Mouse (Mus musculus): ENCODE data around the gene Tmem37.
A peak's percentile ranks its signal among the peaks of the same experiment; 100 is the strongest.

Gene Tmem37

DNA sequence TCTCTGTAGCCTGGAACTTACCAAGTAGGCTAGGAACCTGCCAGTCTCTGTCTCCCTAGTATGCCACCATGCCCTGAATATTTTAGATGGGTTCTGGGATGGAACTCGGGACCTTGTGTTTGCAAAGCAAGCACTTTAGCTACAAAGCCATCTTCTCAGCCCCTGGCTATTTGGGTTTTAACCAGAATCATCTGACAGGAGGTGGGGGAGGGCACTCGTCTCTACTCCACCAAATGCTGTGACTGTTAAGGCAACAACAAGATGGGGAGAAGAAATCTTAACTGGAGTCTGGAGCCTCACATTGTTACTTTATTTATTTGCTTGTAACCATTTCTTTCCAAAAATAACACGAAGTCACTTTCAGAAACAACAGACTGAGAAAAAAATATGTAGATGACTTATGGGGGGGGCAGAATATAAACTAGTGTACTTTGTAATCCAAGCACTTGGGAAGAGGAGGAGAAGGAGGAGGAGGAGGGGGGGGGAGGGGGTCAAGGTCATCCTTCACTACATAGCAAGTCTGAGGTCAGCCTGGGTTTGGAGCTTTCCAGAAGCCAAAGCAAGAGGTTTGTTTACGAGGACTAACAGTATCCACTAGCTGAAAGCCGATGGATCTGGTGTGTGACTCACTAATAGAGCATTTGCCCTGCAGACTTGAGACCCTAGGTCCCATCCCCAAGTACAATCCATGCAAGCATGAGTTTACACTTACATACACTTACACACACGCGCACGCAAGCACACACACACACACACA, 16.0 kb downstream of the Tmem37 start:
- no peak for DNase-seq (ENCODE audit: low read depth, low spot score)

DNA sequence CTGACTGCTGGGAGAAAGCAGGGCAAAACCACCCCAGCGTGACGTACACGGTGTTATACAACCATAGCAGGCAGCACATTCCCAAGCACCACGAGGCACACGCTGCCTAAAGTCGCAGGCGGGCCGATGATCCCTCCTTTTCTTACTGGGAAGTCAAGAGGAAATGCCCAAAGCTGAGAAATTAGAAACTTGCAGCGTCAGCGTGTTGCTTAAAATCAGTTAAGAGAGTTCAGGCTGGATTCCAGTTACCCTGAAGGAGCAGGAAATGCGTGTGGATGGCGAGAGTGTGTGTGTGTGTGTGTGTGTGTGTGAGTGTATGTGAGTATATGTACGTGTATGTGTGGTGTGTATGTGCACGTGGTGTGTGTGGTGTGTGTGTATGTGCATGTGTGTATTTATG, 16.8 kb downstream of the Tmem37 start:
- no peak for DNase-seq (ENCODE audit: low read depth, low spot score)

DNA sequence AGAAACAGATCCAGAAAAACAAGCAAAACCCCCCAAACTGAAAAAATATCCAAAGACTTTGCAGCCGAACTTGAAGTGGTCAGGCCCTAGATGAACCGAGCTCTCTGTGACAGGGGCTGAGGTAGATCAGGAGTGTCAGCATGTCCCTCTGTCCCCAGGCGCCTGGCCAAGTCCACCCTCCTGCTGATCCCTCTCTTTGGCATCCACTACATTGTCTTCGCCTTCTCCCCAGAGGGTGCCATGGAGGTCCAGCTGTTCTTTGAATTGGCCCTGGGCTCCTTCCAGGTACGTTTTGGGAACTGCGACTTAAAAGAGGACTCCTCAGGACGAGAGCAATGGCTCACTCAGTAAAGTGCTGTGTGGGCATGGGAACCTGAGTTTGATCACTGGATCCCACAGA, 17.6 kb downstream of the Tmem37 start:
- no peak for DNase-seq (ENCODE audit: low read depth, low spot score)

DNA sequence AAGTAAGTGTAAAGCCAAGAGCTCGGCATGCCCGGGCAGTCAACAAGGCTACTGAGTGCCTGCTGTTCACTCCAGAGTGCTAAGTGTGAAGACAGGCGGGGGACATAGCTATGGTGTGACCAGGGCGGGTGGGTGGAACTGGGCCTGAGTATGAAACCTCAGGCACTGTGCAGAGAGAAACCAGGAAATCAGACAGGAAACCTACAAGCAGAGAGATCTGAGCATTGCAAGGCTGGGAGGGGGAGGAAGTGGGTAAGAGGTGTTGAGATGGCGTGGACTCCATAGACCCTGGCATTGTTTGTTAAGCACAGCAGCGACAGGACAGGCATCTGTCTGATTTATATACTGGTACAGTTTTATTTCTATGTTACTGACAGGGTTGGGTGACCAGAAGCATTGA, 18.4 kb downstream of the Tmem37 start:
- DNase-seq (ENCODE audit: low read depth, low spot score), result no peak

DNA sequence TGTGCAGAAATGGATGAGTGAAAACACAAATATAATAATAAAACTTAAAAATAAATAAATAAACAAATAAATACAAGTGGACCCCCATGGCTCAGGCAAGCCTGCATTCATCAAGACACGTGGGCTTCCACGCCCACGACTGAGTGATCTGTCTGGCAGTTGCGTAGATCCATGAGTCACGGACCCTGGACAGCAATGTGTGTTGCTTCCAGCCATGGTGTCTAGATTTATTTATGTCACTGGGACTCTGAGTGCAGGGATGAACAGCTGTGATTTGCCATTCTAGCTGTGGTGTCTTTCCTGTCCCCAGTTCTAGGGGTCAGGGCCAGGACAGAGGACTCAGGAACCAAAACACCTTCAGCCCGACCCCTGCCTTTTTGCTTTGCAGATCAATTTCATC, 18.9 kb downstream of the Tmem37 start:
- no peak for DNase-seq (ENCODE audit: low read depth, low spot score)

DNA sequence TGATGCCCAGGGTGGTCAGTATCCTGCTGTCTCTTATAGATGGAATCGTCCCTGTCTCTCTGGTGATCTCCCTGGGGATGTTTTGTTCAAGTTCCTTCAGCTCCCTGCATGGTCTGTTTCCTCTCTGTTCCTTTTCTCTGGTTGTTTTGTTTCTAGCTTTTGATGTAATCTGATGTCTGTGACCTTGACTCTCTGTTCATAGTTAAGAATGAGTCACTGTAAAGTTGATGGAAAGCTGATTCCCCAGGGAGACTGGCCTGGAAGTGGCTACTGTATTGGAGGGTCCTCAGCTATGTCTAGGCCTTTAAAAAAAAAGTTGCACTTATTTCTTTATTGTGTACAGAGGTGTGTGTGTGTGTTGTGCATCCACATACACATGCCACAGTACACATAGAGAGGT, 22.8 kb downstream of the Tmem37 start:
- DNase-seq (ENCODE audit: low read depth, low spot score), result no peak

DNA sequence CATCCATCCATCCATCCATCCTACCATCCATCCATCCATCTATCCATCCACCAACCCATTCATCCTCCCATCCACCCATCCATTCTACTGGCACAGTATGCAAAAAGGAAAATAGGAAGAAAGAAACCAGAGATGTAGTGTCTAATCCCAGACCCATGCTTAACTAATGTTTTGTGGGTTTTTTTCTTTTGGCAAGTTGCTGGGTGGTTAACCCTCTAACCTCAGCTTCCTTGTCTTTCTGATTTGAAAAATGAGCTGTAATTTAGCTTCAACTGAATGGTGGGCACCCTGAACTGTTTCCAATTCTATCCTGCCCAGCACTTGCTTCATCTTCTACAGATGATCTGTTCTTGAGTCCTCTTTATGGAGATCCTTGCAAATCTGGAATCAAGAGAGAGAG, 26.5 kb downstream of the Tmem37 start:
- no peak for DNase-seq (ENCODE audit: low read depth, low spot score)

DNA sequence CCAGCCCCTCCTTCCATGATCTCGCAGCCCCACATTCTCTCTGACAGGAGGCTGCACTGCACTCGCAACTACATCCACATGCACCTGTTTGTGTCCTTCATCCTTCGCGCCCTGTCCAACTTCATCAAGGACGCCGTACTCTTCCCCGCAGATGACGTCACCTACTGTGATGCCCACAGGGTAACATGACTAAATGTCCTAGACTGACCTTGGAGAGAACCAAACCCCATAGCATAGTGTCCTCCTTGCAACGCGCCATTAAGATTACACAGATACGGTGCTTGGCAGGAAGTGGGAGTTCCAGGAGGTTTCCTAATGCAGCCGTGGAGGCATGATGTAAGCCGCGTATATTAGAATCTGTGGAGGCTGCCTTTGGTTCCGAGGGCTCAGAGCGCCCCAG, 29.3 kb downstream of the Tmem37 start:
- DNase-seq (ENCODE audit: low read depth, low spot score), result no peak

DNA sequence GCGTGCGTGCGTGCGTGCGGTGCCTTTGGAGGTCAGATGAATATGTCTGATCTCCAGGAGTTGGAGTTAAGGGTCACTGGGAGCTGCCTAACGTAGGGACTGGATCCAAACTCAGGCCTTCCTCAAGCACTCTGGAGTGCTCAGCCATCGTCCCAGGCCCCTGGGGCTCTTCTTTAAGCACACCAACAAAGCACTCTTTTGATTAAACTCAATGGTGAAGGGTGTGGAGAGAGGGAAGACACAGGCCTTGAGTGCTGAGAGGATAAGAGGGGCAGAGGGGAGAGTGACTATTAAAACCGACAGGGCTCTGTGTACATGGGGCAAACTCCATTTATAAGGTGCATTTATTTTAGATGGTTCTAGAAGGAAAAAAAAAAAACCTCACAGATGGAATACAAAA, 31.5 kb downstream of the Tmem37 start:
- DNase-seq (ENCODE audit: low read depth, low spot score), result no peak

DNA sequence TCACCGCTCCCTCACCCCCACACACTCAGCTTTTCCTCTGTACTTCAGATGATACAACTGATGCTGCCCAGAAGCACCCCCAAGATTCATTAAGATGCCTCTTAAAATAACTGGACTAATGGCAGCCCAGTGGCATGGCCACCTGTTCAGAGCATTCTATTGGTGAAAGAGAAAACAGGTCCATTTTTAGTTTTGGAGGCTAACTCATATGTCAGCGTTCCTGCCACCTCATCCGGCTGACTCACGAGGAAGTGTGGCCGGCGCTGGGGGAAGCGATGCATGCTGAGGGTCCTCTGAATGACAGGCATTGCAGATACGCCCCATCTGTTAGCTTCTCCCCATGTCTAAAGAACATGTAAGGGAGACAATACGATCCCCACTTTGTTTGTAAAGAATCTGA, 35.3 kb downstream of the Tmem37 start:
- DNase-seq (ENCODE audit: low read depth, low spot score), result no peak

DNA sequence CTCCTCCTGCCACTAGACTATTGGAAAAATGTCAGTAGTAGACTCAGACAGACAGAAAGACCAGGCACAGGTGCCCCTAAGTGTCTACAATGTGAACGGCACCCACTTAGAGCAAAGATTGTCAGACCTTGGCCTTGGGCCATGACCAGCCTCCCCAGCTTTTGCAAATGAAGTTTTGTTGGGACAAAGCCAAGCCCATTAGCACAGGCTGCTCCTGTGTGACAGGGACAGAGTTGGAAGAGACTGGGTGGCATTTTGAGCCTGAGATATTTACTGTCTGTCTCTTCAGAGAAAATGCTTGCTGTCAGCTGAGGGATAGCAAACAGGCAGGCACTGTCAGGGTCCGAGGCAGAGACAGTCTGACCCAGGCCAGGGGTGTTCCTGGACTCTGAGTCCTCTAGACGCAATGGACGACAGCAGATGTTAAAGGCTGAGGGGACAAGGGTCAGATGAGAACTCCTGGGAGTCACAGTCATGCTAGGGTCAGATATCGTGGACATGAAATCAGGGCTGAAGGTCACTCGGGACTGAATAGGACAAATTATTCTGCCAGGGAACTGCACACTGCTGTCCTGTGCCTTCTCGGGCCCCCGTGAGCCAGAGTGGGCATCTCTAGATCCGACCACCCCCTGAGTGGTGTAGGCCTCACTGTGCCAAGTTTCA, 36.7 kb downstream of the Tmem37 start:
- DNase-seq (ENCODE audit: low read depth, low spot score), result no peak

DNA sequence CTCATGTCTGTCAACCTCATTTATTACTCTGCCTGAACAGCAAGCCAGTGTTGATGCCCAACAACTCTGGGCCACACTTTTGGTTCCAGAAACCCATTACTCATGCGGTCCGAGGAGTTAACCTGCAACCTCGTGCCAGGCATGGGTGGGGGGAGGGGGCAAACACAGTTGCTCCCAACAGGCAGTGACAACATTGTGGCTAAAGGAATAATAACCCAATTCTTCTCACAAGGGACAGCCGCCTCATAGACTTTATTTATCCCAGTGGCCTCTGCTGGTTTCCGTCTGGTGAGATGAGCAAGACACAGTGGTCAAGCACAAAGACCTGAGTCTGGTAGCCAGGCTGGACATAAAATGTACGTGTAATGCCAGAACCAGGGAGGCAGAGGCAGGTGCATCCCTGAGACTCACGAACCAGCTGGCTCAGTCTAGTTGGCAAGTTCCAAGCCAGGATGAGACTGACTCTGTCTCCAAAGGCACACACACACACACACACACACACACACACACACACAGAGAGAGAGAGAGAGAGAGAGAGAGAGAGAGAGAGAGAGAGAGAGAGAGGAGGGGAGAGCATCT, 38.3 kb downstream of the Tmem37 start:
- no peak for DNase-seq (ENCODE audit: low read depth, low spot score)

DNA sequence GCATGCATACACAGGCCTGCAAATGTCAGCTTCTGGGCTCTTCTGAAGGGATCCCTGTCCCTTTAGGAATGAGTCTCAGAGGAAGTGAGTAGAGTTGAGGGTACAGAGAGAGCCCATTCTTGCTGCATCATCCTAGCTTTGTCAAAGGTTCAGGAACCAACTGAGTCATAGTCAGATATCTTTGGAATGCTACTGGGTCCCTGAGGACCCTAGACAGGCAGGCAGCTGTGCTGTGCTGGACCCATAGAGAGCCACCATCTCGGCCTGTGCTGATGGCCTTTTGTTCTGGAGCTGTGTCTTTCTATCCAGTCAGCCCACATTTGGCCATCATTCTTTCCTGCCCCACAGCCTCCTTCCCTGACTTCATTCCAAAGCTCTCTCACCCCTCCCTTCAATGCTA, 39.1 kb downstream of the Tmem37 start:
- DNase-seq (ENCODE audit: low read depth, low spot score), result no peak

DNA sequence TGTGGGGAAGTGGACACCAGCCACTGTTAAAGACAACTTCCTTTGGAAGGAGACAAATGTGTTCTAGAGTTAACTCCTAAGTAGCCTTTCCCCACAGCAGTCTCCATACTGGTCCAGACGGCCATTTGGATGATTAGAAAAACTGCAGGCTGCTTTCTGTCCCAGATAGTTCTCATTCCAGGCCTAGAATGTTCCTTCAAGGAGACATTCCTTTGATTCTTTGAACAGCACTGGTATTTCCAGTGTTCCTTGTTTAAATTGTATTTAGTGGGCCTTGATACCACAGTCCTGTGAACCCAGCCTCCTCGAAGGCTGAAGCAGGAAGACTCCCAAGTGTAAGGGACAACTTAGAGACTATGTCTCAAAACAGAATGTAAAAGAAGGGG, 40.4 kb downstream of the Tmem37 start:
- DNase-seq (ENCODE audit: low read depth, low spot score), result no peak

DNA sequence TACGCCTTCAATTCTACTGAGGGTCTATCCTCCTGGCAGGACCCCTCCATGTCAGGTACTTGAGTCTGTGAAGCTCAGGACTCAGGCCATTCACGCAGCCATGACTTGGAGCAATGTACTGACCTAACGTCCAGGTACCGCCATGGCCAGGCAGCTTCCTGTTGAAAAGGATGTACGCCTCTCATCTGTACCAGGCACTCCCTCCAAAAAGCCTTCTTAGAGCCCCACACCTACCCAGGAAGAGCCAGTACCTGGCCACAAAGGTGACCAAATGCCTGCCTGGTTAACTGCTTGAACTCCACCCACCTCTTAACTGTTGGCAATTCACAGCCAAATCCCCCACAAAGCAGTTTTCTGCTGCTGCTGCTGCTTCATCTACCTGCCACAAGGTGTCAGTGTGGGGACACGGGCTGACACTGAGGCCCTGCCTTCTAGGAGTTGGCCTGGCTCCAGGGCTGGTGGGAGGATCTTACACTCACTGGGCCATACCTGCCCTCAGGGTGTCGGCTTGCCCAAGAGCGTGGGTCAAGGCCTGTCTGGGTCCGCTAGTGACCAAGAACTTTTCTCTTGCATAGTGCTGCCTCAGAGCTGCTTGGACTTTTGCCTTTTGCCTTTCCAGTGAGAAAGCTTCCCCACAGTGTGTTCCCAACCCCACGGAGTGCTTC, 40.9 kb downstream of the Tmem37 start:
- peak; percentile 83 for DNase-seq (ENCODE audit: low read depth, low spot score)

DNA sequence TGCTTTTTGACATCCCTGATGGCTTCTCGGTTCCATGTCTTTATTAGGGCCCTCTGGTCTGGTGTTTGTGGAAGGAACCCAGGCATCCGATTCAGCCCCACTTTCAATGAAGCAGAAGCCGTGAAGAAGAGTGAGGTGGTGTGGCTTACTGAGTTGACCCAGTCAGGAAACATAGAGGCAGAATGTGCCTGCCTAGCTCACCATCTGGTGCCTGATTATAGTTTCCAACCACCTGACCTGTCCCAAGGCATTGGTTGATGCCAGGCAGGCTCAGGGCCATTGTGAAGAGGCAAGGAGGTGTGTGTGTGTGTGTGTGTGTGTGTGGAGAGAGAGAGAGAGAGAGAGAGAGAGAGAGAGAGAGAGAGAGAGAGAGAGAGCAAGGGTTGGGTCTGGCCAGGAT, 43.4 kb downstream of the Tmem37 start:
- DNase-seq (ENCODE audit: low read depth, low spot score), result no peak

DNA sequence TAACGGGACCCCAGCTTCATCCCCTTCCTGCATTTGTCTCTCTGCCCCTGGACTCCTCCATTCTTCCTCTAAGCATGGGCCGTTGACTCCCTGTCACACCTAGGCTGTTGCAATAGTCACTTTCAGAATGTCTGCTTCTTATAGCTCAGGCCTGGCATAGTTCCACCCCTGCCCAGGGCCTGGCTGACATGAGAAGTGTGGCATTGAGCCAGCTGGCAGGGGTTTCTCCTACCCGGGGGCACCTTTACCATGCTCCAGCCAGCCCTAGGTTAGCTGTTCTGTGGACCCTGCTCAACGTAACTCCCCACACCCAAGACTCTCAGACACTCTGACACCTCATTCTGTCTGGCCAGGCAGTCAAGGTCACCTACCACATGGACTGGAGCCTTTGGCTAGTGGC, 46.2 kb downstream of the Tmem37 start:
- no peak for DNase-seq (ENCODE audit: low read depth, low spot score)

DNA sequence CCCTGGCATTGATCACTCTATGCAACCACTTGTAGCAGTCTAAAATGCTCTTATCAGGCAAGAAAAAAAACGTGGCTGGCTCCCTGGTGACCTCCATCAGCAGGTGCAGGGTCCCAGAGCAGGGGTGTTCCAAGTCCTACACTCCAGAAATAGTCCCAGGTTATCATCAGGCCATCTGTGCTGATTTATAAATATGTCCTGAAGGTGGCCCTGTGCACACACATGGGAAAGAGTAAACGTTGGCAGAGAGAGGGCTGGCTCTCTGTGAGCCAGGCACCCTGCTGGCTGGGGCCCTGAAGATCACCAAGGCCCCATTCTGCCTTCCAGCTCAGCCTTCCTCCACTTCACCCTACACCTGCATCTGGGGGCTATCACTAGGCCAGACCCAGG, 48.8 kb downstream of the Tmem37 start:
- no peak for DNase-seq (ENCODE audit: low read depth, low spot score)

DNA sequence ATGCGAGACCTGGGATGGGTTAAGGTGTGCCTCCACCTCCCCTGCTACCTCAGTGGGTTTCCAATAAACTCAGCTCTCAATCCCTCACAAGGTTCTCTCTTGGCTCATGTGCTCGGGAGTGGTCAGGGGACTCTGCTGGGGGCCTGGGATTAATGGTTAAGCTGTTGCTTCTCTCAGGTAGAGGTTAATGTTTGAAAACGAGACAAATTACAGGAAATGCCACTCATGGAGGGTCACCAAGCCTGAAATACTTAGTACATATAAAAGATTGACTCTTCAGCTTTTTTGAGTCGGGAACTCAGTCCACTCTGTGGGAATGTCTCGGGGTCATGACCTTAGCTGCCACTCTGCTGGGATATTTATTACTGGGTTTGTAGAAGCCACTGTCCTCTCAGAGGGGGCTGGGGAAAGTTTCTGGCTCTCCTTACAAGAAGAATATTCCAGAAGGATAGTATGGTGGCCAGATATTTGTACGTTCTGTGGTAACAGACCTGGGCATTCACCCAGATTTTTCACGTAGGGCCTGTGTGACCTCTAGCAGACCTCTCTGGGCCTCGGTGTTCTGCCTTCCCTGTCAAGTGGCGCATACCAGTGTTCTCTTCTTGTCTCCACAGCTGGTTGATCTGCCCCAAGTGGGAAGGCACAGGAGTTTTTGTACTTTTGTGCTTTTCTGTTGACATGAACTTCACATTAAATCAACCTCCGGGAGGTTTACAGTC, 49.4 kb downstream of the Tmem37 start:
- DNase-seq (ENCODE audit: low read depth, low spot score), result no peak

DNA sequence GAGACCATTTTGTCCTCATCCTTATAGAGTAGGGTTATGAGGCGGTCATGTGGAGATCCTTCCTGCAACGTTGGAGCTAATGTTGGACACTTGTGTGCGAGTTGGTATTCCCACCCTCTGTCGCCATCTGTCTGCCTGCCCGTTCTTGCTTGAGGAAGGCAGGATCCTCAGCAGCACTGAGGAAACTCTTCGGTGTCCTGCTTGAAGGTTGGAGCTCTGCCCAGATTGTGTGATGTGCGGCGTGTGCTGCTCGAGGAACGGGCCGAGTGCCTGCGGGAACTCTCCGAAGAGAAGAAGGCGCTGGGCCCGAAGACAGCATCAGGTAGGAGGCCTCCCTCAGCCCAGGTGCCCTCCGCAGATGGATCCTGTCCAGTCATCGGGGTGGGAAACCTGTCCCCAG, 51.9 kb downstream of the Tmem37 start:
- DNase-seq (ENCODE audit: low read depth, low spot score), result no peak

DNA sequence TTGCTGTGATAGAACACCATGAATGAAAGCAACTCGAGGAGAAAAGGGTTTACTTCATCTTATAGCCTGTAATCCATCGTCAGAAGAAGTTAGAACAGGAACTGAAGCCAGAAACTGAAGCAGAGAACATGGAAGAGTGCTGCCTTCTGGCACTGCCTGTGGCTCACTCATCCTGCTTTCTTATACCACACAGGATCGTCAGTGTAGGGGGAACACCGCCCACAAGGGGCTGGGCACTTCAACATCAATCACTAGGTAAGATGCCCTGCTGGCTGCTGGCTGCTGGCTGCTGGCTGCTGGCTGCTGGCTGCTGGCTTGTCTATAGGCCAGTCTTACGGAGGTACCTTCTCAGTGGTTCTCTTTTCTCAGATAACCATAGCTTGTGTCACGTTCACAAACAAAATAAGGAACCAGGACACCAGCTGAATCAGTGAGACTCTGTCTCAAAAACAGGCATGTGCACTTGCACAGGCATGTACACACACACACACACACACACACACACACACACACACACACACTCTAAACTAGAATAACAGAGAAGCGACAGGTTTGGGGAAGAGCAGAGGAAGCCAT, 53.5 kb downstream of the Tmem37 start:
- no peak for DNase-seq (ENCODE audit: low read depth, low spot score)

DNA sequence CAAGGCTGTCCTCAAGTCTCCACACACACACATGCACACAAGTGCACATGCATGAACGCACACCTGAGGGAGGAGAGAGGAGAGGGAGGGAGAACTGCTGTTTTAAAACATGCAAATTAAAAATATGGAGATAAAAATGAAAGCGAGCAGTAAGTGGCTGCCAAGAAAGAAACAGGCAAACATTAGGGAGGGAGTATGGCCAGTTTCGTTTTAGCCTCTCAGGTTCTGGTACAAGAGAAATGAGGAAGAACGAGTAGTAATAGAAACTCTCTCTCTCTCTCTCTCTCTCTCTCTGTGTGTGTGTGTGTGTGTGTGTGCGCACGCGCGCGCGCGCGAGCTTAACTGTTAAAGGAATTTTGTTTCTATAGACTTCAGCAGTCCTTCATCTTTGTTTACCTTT, 54.4 kb downstream of the Tmem37 start:
- DNase-seq (ENCODE audit: low read depth, low spot score), result no peak

Data from forelimb bud, embryonic 11.5 days (tissue).